Mouse (Mus musculus) heart, adult 9 months (tissue): ENCODE data around the gene Cers6.

ENCODE experiments used
- DNase-seq, 2 experiments: peaks; one replicate each; pipeline ENCODE4 v3.0.0; 2022; ENCODE audit warnings: low spot score in 2 of 2

Cers6 gene

GRCm38 (mm10) chr2:68960060-68960459 is 98.8 kb downstream of the Cers6 start:
- DNase-seq, result no peak

DNA sequence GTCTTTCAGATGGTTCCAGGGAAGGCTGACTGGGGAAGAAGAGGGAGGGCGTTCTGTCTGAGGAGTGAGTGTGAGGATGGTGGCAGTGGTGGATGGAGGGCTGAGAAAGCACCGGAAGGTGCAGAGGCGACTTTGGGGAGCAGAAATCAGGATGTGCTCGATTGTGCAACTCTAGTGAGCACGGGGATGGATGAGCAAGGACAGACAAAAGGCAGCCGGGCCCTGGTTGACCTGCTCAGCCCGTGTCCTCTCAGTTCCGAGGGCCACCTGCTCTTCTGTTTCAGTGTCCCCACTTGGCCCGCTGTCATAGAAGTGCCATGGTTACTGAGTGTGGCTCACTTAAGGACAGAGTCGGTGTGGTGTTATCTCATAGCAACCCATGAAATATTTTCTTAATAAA is 99.4 kb downstream of the Cers6 start:
- no peak for DNase-seq

- no peak for DNase-seq
These were observed 105.1 kb downstream of the Cers6 start for GRCm38 (mm10) chr2:68966360-68966759.

- DNase-seq, result no peak
These were observed 106.8 kb downstream of the Cers6 start for GRCm38 (mm10) chr2:68968028-68968427.

GRCm38 (mm10) chr2:68971840-68972239 is 110.6 kb downstream of the Cers6 start:
- DNase-seq, result no peak

GRCm38 (mm10) chr2:68973753-68974152 is 112.5 kb downstream of the Cers6 start:
- DNase-seq, result no peak

DNA sequence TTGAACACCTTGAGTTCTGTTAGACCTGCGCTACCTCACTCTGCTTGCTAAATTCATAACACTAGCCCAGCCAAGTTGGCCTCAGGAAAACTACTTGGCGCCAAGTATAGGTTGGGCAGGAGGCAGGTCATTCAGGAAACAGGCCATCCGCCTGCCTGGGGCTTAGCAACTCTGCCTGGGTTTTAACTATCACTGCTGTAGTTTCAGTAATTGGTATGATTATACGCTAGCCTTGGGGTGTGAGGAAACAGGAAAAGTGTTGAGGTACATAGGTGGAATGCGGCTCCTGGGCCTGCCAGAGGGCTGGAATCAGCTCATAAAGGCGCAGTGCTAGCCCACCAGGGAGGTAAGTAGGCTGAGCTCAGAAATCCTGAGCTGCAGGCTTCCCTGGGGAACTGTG is 114.0 kb downstream of the Cers6 start:
- no peak for DNase-seq

- DNase-seq, result no peak
These were observed 114.5 kb downstream of the Cers6 start for GRCm38 (mm10) chr2:68975780-68976179.

DNA sequence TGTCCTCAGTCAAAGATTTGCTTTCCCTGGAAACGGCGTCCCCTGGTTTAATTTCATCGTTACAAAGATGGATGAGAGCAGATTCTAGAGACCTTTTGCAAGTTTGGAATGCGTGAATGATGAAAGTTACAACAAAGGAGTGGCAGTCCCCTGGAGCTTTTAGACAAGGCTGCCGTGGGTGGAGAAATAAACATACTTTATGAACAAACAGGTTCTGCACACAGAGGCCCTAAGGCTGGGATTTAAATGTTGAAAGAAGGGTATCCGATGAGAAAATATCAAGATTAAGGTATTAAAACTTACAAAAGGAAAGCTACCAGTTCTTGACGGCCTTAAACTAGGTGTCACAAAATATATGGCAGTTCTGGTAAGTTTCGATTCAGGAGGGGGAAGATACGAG is 117.0 kb downstream of the Cers6 start:
- DNase-seq, result no peak

DNA sequence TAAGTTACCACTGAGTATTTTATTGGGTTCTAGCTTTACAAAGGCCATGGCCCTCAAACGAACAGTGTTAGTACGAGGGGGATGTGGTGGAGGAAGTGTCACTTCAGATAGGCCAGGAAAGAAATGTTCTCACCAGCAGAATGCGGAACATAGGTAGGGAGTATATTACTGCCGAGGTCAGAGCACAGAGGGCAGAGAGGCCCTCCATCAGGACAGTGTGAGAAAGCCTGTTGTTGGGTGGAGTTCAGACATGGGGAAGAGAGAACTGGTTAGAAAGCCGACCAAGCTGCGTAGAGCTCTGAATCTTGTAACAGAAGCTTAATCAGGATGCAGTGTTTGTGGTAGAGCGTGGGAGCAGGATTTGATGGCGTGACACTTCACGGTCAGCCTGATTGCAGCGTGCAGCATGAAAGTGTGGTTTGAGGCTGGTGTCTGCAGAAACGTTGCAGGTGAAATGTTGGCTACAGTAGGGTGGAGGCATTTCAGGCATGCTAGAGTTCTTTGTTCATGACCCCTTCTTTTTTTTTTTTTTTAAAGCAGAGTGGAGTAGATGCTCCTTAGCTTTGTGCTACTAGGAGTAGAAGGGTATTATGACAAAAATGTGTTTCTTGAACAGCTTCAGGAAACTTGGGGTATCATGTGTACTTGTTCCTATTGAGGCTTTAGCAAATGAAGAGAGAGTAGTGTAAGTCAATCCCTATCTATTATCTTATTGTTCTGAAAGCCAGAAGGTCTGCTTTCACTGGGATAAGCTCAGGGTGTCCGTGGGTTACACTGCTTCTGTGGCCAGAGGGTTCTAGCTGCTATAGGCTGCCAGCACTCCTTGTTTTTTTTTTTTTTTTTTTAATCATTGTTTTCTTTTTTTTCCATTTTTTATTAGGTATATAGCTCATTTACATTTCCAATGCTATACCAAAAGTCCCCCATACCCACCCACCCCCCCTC is 117.7 kb downstream of the Cers6 start:
- no peak for DNase-seq

GRCm38 (mm10) chr2:68981302-68981701 is 120.1 kb downstream of the Cers6 start:
- no peak for DNase-seq

GRCm38 (mm10) chr2:68981756-68982409 is 120.6 kb downstream of the Cers6 start:
- DNase-seq, result no peak

GRCm38 (mm10) chr2:68982979-68983378 is 121.7 kb downstream of the Cers6 start:
- DNase-seq, result no peak

GRCm38 (mm10) chr2:68983431-68983830 is 122.2 kb downstream of the Cers6 start:
- peak in 1 of 2 experiments; percentile 7 for DNase-seq

- DNase-seq, result no peak
These were observed 127.9 kb downstream of the Cers6 start for GRCm38 (mm10) chr2:68989117-68989516.

DNA sequence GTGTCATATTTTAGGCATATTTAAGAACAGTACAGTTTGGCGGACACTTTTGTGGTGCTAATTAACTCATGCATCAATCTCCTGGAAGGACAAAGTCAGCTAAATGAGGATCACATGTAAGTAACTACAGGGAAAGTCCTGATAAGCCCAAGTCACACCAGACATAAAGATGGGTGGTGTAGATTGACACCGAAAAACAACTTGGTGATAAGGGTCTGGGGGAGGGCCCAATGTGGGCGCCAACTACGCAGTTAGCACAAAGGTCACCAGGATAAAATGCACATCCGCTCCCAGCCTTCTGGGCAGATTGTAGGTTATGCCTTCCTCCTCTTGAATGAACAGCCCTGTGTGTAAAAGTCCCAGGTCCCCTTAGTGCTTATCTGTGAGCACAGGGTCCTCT is 131.4 kb downstream of the Cers6 start:
- no peak for DNase-seq

DNA sequence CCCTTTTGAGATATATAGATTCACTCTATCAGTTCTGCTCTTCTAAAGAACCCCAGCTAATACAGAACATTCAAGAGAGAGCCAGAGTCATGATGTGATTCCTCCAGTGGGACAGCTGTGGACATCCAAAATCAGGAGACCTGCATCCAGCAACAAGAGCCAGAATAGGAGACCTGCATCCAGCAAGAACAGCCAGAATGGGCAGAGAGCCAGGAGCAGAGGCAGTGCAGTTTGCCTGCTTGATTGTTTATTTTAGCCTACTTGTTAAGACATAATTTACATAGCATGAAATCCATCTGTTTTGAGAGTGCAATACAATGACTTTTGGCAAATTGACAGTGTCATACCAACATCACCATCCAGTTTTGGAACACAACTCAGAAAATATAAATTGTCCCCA is 133.2 kb downstream of the Cers6 start:
- no peak for DNase-seq

GRCm38 (mm10) chr2:68995723-68996122 is 134.5 kb downstream of the Cers6 start:
- DNase-seq, result no peak

GRCm38 (mm10) chr2:68996268-68996667 is 135.0 kb downstream of the Cers6 start:
- DNase-seq, result no peak

- DNase-seq, result no peak
These were observed 142.8 kb downstream of the Cers6 start for GRCm38 (mm10) chr2:69004001-69004400.

DNA sequence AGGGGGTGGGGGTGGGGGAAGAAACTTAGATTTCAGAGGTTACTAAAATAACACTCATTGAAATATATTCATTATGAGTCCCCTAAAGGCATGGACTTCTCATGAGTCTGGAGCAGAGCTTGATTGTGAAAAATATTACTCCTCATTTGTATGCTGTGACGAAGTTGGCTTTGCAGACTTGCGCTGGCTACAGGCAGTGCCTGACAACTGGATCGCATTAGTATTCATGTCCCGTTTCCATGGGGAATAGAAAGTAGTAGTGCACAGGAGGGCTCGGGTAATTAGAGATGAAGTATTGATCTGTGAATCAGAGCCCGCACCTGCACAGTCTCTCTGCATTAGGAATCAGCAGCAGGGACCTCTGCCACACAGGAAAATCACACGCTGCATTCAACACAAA is 150.2 kb downstream of the Cers6 start:
- DNase-seq, result no peak

GRCm38 (mm10) chr2:69011860-69012259 is 150.6 kb downstream of the Cers6 start:
- DNase-seq, result no peak

GRCm38 (mm10) chr2:69014241-69014640 is 153.0 kb downstream of the Cers6 start:
- no peak for DNase-seq
